Mouse (Mus musculus) liver, embryonic 12.5 days (tissue): ENCODE data around the gene Slco2b1. TPM values are rescaled to one million over a fixed set of nuclear protein-coding genes. Genes with fewer than 3 reads are reported as not detected.
"Not testable (repeated sequence)": the region's sequence is repeated elsewhere in the genome, so short reads cannot be mapped to it uniquely, and the experiment has no call there.

Experiments used
- ATAC-seq: fragments of 200-750 bp; cut with Nextera tagmentation; 2 replicates; pipeline ENCODE4 v1.8.0; 2017; ENCODE audit warnings: moderate number of reproducible peaks, mild to moderate bottlenecking, moderate library complexity
- H3K27ac ChIP-seq: fragments of 300-500 bp; sonication (generic); 2 replicates; pipeline ENCODE4 v1.5.1; 2016; ENCODE audit warnings: mild to moderate bottlenecking
- H3K27me3 ChIP-seq: fragments of 300-500 bp; sonication (generic); replicated peaks from 2 replicates; pipeline ENCODE4 v1.6.1; 2016; ENCODE audit warnings: mild to moderate bottlenecking, moderate library complexity
- H3K36me3 ChIP-seq: fragments of 300-500 bp; sonication (generic); 2 replicates; pipeline ENCODE4 v1.6.1; 2016; ENCODE audit warnings: mild to moderate bottlenecking, moderate library complexity
- H3K4me1 ChIP-seq: fragments of 300-500 bp; sonication (generic); 2 replicates; pipeline ENCODE4 v1.6.1; 2016
- H3K4me2 ChIP-seq: fragments of 300-500 bp; sonication (generic); 2 replicates; pipeline ENCODE4 v1.6.1; 2016; ENCODE audit warnings: mild to moderate bottlenecking, moderate library complexity
- H3K4me3 ChIP-seq: fragments of 300-500 bp; sonication (generic); 2 replicates; pipeline ENCODE4 v1.5.1; 2016; ENCODE audit warnings: mild to moderate bottlenecking, moderate library complexity
- H3K9ac ChIP-seq: fragments of 300-500 bp; sonication (generic); 2 replicates; pipeline ENCODE4 v1.6.1; 2016; ENCODE audit warnings: mild to moderate bottlenecking, moderate library complexity
- H3K9me3 ChIP-seq: fragments of 300-500 bp; sonication (generic); replicated peaks from 2 replicates; pipeline ENCODE4 v1.6.1; 2016; ENCODE audit warnings: mild to moderate bottlenecking, moderate library complexity
- WGBS: fragments of 180-500 bp; shearing (Covaris S2); methylation state at CpG from one replicate; pipeline ENCODE4 v1.1.7; 2016; ENCODE audit not compliant: insufficient replicate concordance; 5-methylcytosine and 5-hydroxymethylcytosine counted together
- polyA plus RNA-seq: library from polyadenylated mRNA; unstranded; fragments of >200 nt; fragmentation: Nextera tagmentation; extraction: Ambion mirVana; gene quantifications from 2 replicates; pipeline ENCODE4 v1.2.1, GENCODE M21; 2016

The Slco2b1 gene
- polyA plus RNA-seq, 1 experiment from 2014 or later, result 0.45 TPM

DNA sequence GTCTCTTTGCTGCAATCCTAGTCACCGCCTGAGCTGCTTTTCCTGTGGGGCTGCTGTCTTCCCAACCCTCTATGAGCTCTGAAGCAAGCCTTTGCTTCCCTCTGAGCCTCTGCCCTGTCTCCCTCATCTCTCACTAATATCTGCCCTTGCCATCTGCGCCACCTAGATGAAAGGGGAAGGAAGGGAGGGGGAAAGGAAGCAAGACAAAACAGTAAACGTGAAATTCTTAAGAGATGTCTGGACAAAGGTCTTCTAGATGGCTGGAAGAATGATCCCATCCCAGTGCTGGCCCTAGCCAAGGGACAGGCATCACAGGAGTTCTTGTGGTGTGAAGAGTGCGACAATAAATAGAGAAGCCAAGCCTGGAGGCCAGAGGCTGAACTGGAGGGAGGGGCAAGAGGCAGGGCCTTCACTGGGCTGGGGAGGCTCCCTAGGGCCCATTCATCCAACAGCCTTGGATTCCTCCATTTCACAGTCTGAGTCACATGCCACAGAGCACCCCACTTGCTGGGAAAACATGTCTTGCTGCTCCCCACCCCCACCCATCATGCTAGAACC is 4.0 kb downstream of the Slco2b1 start:
- ATAC-seq, result no peak
- Histone ChIP-seq H3K27ac (no peak overlapping the region), H3K4me3 (no peak overlapping the region), H3K27me3 (peaks cover 23% of the 10 kb centered on the region), H3K9ac (no peak overlapping the region), H3K4me1 (peaks cover 3% of the 10 kb centered on the region; the same call in 1 of the 2 replicates), H3K9me3 (no peaks in the 10 kb centered on the region), H3K36me3 (no peaks in the 10 kb centered on the region), H3K4me2 (no peak overlapping the region)
- 17% methylated on average over 4 of the region's 4 CpGs for WGBS

DNA sequence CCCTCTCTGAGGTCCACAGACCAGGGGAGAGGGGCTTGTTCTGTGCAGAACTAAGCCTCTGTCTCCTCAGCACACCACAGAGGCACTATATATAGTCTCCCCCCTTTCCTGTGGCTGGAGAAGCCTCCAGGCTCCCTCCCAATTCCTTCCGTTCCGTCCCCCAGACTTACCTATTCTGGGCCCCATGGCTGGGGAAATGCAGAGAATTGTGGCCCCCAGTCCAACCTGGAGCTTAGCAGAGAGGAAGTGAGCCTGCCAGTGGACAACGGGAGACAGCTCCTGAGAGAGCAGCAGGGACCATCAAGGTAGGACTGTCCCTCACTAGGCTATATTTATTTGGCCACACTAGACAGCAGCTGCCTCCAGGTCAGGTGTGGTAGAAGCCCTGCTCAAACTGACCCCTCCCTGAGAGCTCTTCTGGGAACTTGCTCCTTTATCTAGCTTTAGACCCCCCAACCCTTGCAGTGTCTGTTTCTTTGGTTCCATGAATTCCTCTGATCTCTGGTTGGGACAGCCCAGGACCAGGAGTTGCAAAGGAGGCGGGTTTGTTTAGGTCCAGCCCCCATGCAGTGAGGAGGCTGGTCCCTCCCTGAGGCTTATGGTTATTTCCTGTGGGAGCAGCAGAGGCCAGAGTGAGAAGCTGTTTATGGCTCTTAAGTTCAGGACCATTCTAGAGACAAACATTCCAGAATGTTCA is 4.7 kb downstream of the Slco2b1 start:
- no peak overlapping the region for H3K27ac ChIP-seq
- no peak overlapping the region for H3K4me2 ChIP-seq
- H3K4me1 ChIP-seq, result peaks cover 3% of the 10 kb centered on the region; the same call in 1 of the 2 replicates
- H3K4me3 ChIP-seq, result no peak overlapping the region
- no peak for ATAC-seq
- 27% methylated on average over 4 of the region's 4 CpGs for WGBS
- H3K36me3 ChIP-seq, result no peaks in the 10 kb centered on the region
- H3K9me3 ChIP-seq, result no peaks in the 10 kb centered on the region
- H3K27me3 ChIP-seq, result peaks cover 23% of the 10 kb centered on the region
- H3K9ac ChIP-seq, result no peak overlapping the region

GRCm38 (mm10) chr7:99704736-99705519 is 6.2 kb downstream of the Slco2b1 start:
- Histone ChIP-seq H3K4me1 (peaks cover 3% of the 10 kb centered on the region; the same call in 1 of the 2 replicates), H3K36me3 (no peaks in the 10 kb centered on the region), H3K27me3 (peaks cover 14% of the 10 kb centered on the region), H3K4me3 (no peak overlapping the region), H3K9me3 (no peaks in the 10 kb centered on the region), H3K27ac (no peak overlapping the region), H3K9ac (no peak overlapping the region), H3K4me2 (no peak overlapping the region)
- 72% methylated on average over 3 of the region's 3 CpGs for WGBS
- no peak for ATAC-seq

DNA sequence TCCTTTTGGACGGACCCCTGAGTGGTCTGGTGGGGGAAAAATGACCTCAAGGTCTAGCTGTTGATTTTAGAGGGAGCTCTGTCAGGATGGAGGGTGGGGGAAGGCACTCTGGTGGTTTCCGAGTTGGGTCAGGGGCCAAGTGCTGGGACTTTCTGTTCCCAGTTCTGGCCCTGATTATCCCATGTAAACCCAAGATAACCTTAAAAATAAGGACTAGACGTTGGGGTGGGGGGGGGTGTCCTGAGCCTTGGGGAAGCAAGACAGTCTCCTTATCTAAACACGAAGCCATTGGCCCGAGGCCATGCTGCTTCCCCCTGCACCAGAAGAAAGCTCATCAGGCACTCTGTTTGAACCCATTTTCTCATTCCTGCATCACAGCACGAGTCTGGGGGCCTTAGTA is 8.9 kb downstream of the Slco2b1 start:
- 26% methylated on average over 6 of the region's 6 CpGs for WGBS
- ATAC-seq, result no peak
- no peak overlapping the region for H3K27ac ChIP-seq

GRCm38 (mm10) chr7:99700641-99701040 is 10.5 kb downstream of the Slco2b1 start:
- ATAC-seq, result no peak
- Histone ChIP-seq H3K9ac (no peak overlapping the region), H3K9me3 (no peaks in the 10 kb centered on the region), H3K36me3 (no peaks in the 10 kb centered on the region), H3K4me3 (no peak overlapping the region), H3K4me1 (no peaks in the 10 kb centered on the region), H3K27ac (no peak overlapping the region), H3K4me2 (no peak overlapping the region), H3K27me3 (peaks cover 5% of the 10 kb centered on the region; the same call in 1 of the 2 replicates)
- WGBS, result 44% methylated on average over 4 of the region's 4 CpGs

More for the DNA sequence above, 8.9 kb downstream of the Slco2b1 start:
- Histone ChIP-seq H3K4me1 (peaks cover 3% of the 10 kb centered on the region; the same call in 1 of the 2 replicates), H3K9ac (no peak overlapping the region), H3K36me3 (no peaks in the 10 kb centered on the region), H3K9me3 (no peaks in the 10 kb centered on the region), H3K4me2 (no peak overlapping the region), H3K4me3 (no peak overlapping the region), H3K27me3 (peaks cover 5% of the 10 kb centered on the region; the same call in 1 of the 2 replicates)

DNA sequence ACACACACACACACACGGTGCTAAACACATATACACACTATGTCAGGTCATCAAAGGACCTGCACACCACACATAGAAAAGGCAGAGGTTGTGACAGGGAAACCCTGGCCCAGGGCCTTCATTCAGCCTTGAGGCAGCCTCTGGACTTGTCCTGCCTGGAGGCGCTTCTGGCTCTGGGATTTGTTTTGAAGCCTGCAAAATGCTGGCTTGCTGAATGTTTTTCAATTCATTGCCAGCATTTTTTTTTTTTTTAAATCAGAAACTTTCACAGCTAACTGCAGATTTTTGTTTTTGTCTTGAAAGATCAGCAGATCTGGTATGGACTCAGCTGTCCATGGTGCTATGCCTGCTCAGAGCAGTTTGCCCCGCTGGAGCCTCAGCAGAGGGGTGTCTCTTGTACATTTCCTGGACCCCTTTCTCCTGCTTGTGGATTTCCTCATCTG is 11.4 kb downstream of the Slco2b1 start:
- H3K9ac ChIP-seq, result no peak overlapping the region
- no peak overlapping the region for H3K4me2 ChIP-seq
- no peak overlapping the region for H3K27ac ChIP-seq
- no peaks in the 10 kb centered on the region for H3K4me1 ChIP-seq
- H3K4me3 ChIP-seq, result no peak overlapping the region
- no peaks in the 10 kb centered on the region for H3K9me3 ChIP-seq
- H3K36me3 ChIP-seq, result no peaks in the 10 kb centered on the region
- WGBS, result 63% methylated on average over 3 of the region's 3 CpGs
- H3K27me3 ChIP-seq, result peaks cover 5% of the 10 kb centered on the region; the same call in 1 of the 2 replicates
- no peak for ATAC-seq

DNA sequence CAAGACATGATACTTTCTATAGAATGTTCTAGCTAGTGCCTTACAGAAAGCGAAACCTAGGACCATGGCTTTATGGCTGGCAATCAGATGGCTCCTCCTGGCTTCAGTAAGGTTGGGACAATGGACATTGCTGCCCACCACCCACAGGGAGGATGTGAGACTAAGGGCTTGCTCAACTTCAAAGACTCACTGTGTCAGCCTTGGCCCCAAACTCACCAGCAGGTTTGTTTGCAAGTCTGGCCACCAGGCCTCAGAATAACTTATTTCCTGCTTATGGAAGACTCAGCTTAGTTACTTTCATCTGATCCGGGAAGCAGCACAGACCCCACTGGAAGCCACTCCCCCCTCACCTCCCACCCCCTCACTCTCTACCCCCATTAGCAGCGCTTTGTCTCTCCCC is 12.0 kb downstream of the Slco2b1 start:
- WGBS, result 49% methylated on average over 3 of the region's 3 CpGs
- Histone ChIP-seq H3K27me3 (peaks cover 5% of the 10 kb centered on the region; the same call in 1 of the 2 replicates), H3K4me2 (no peak overlapping the region), H3K9ac (no peak overlapping the region), H3K36me3 (no peaks in the 10 kb centered on the region), H3K27ac (no peak overlapping the region), H3K9me3 (no peaks in the 10 kb centered on the region), H3K4me1 (no peaks in the 10 kb centered on the region), H3K4me3 (no peak overlapping the region)
- ATAC-seq, result no peak

DNA sequence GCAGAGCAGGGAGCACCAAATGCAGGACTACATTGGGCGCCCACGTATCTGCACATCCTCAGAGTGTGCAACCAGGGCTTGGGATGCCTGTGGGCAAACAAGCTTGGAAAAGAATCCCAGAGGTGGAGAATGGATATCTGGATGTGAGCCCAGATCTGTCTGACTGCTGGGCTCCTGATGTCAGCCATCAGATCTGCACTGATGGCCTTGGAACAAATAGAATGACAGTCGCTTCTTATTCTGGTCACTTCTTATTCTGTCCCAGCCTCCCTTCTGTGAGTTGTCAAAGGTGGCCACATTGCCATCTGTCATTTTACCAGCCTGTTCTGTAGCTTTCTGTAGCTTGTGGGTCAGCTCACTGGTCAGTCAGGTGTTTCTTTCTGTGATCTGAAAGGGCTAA is 12.6 kb downstream of the Slco2b1 start:
- ATAC-seq, result no peak
- Histone ChIP-seq H3K4me2 (no peak overlapping the region), H3K27ac (no peak overlapping the region), H3K27me3 (peaks cover 5% of the 10 kb centered on the region; the same call in 1 of the 2 replicates), H3K36me3 (no peaks in the 10 kb centered on the region), H3K4me1 (no peaks in the 10 kb centered on the region), H3K9ac (no peak overlapping the region), H3K4me3 (no peak overlapping the region), H3K9me3 (no peaks in the 10 kb centered on the region)
- WGBS, result 85% methylated on average over 3 of the region's 3 CpGs

DNA sequence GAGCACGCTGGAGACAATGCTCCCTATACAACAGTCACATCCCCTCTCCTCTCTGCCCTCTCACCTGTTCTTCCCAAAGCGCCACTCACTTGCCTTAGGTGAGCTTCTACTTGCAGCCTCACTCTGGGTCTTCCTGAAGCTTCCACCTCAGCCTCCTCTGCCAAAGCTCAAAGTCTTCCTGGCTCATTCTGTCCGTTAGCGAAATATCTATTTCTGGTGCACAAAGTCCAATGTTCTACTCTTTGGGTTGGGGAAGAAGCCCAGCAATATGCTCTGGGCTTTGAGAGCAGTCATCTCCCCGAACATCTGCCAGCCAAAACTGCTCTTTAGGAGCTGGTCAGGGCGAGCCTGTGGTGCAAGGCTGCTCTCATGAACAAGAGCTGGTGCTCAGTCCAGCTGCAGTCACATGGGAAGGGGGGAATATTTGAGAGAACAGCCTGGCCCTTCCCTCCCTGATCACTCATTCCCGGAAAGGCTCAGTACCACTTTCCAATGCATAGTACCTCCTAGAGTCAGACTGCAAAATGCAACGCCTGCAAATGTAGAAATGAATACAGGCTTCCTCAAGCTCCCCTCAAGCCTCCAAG is 15.6 kb downstream of the Slco2b1 start:
- no peak overlapping the region for H3K4me2 ChIP-seq
- no peak overlapping the region for H3K27ac ChIP-seq
- H3K4me1 ChIP-seq, result no peaks in the 10 kb centered on the region
- H3K36me3 ChIP-seq, result no peaks in the 10 kb centered on the region
- peaks cover 5% of the 10 kb centered on the region; the same call in 1 of the 2 replicates for H3K27me3 ChIP-seq
- H3K9ac ChIP-seq, result no peak overlapping the region
- 61% methylated on average over 8 of the region's 8 CpGs for WGBS
- H3K4me3 ChIP-seq, result no peak overlapping the region
- no peak for ATAC-seq
- H3K9me3 ChIP-seq, result no peaks in the 10 kb centered on the region

DNA sequence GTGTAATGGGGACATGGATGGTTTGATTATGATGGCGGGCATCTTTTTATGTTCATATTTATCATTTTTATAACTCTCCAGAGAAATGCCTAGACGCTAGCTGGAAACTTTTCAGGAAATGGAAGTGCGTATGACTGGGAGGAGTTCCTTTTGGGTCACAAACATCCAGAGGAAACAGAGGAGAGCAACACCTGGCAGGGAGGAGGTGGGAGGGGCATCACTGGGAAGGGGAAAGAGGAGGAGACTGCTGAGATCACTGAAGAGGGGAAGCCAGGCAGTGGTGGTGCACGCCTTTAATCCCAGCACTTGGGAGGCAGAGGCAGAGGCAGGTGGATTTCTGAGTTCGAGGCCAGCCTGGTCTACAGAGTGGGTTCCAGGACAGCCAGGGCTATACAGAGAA is 16.7 kb downstream of the Slco2b1 start:
- ATAC-seq, H3K4me3 ChIP-seq, H3K27ac ChIP-seq, H3K9me3 ChIP-seq, H3K36me3 ChIP-seq, H3K4me2 ChIP-seq, H3K9ac ChIP-seq, H3K27me3 ChIP-seq, H3K4me1 ChIP-seq: not testable (repeated sequence)
- WGBS, result 74% methylated on average over 5 of the region's 5 CpGs

GRCm38 (mm10) chr7:99693976-99694375 is 17.2 kb downstream of the Slco2b1 start:
- Histone ChIP-seq H3K36me3 (no peaks in the 10 kb centered on the region), H3K4me2 (no peak overlapping the region), H3K9me3 (no peaks in the 10 kb centered on the region), H3K27ac (no peak overlapping the region), H3K27me3 (peaks cover 4% of the 10 kb centered on the region; the same call in 1 of the 2 replicates), H3K4me3 (no peak overlapping the region), H3K4me1 (no peaks in the 10 kb centered on the region), H3K9ac (no peak overlapping the region)
- no peak for ATAC-seq
- 66% methylated on average over 3 of the region's 3 CpGs for WGBS

- ATAC-seq, result no peak
- Histone ChIP-seq H3K36me3 (no peaks in the 10 kb centered on the region), H3K4me2 (no peak overlapping the region), H3K4me1 (no peaks in the 10 kb centered on the region), H3K4me3 (no peak overlapping the region), H3K27ac (no peak overlapping the region), H3K27me3 (peaks cover 7% of the 10 kb centered on the region; the same call in 1 of the 2 replicates), H3K9ac (no peak overlapping the region), H3K9me3 (no peaks in the 10 kb centered on the region)
- WGBS, result 66% methylated on average over 3 of the region's 3 CpGs
These were observed 17.8 kb downstream of the Slco2b1 start for GRCm38 (mm10) chr7:99693387-99693786.
